Mouse (Mus musculus) naive thymus-derived CD4-positive, alpha-beta T cell, adult 5 months (primary cell): ENCODE results near the gene Nckap5. TPM values are rescaled to one million over a fixed set of nuclear protein-coding genes. Genes with fewer than 3 reads are reported as not detected.

Experiments used
- polyA plus RNA-seq: library from polyadenylated mRNA; unstranded; fragments of 100-300 nt; shearing (Covaris generic); gene quantifications from one replicate; pipeline ENCODE4 v1.2.1, GENCODE M21; 2017

The Nckap5 gene
- not detected for polyA plus RNA-seq

DNA sequence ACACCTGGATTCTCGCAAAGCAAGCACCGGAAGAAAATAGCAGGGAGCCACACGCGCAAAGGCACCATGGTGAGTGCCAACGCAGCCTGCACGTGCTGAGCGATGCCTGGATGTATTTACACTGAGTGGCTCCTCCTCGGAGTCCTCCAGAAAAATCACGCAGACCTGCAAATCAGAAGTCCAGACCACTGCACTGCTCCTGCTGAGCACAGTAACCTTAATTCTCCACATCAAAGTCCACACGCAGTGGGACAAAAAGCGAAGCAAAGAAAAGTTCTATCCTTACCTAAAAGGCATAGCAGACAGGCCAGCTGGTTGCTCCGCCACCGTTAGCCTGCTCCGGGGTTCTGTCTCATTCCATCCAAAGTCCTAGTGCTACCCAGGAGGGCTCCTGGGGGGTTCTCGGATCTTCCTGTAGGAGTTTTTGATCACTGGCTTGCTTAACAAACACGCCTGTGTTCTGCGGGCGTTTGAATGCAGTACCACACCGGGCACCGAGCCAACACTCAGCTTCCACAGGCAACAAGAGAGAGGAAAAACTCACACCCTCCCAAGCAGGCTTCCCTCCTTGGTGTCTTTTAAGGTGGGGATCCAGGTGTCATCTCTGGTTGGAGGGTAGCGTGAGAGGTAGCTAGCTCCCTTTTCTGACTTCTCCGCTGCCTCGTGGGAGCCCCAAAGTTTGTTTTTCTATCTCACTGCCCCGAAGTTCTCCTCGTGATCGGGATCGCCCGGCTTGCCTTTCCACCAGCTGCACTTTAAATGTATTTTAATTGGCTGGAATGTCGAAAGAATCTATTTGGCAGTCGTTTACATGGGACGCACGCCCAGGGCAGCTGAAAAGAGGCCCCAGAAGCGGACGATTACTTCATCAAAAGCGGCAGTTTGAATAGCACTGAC lies at the start of gene Nckap5:
Gene Nckap5 (minus strand): TSS at position 769 of the 897 bp plus-strand sequence.

GRCm38 (mm10) chr1:125912601-125913600 lies 917.7 kb downstream of the Nckap5 start, which contains the start of gene Lypd1:
TSS of gene Lypd1 (minus strand) at chr1:125913101.

